Mouse (Mus musculus) cerebellum, postnatal 14 days (tissue): ENCODE data around the gene Gm20431.
A peak's percentile ranks its signal among the peaks of the same experiment; 100 is the strongest.

Source experiments
- DNase-seq, 2 experiments: peaks; one replicate each; pipeline ENCODE4 v3.0.0; 2021; ENCODE audit warnings: mixed read lengths in 2 of 2

Gene Gm20431

DNA sequence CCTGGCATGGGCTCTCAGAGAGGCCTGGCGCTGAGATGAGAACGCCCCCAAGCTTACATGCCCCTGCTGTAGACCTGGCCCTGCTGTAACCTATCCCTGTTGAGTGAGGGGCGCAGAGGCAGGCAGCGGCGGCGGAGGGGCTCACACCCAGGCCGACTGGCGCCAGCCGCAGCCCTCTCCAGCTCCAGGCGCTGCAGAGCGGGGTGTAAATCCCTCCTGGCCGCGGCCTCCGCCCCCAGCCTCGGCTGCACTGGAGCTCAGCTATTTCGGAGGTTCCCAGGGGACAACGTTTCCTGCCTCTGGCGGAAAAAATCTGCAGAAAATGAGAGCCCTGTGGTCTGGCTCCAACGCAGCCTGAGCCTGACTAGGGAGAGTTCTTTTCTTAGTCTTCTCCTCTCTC is 95.6 kb downstream of the Gm20431 start:
- DNase-seq: no peak

DNA sequence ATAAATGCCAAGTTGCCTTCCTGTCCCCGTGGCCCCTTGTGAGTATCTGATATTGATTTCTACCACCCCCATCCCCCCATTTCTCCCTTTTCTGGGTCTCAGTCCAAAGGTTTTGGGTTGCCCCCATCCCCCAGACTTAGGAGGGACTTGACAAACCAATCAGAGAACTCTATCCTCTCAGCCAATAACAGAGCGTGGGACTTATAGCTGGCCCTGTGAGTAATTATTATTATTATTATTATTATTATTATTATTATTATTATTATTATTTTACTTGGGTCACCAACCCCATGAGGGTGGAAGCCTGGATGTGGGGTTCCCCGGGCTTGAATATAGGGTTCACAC is 96.0 kb downstream of the Gm20431 start:
- no peak for DNase-seq

DNA sequence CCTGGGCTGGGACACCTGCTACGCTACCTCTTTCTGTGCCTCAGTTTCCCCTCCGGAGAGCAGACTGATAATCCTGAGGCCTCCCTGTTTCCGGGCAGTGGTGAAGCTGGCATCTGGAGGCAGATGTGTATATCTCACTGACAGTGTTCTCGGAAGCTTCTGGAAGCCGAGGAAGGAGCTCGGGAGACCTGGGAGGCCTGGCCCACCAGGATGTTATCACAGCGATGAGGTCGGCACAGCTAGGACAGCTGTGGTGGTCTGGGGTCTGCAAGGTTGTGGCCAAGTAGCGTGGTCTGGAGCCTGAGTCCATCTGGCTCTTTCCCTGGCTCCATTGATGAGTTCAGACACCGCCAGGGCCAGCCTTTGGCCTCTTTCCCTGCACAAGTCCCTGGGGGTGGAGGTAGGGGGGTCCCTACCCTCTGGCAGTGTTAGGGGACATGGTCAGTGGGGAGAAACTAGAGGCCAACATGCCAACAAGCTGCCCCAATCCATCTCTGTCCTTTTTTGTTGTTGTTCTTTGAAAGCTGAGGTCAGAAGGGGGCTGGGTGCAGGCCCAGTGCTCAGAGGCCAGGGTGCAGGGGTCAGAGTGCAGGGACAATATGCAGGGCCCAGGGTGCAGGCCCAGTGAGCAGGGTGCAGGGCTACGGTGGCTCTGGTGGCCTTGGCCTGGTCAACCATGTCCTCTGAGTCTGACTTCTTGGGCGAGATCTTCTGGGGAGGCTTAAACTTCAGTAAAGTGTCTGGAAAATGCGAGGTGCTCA is 96.6 kb downstream of the Gm20431 start:
- no peak for DNase-seq

DNA sequence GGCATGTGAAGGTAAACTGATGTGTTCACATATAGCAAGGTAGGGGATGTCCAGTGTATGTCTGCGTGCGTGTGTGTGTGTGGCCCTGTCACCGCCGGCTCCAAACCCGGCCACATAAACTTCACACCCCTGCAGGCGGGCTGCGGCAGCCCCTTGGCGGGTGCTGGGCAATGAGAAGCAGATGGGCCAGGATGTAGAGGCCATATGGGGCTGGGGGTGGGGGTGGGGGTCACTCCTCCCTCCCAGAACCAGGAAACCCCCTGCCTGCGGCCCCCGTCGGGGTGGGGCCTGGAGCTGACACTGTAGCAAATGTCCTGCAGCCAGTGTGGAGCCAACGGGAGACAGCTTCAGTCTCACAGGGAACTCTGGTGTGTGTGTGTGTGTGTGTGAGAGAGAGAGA is 97.6 kb downstream of the Gm20431 start:
- DNase-seq: peak in 1 of 2 experiments; percentile 22

DNA sequence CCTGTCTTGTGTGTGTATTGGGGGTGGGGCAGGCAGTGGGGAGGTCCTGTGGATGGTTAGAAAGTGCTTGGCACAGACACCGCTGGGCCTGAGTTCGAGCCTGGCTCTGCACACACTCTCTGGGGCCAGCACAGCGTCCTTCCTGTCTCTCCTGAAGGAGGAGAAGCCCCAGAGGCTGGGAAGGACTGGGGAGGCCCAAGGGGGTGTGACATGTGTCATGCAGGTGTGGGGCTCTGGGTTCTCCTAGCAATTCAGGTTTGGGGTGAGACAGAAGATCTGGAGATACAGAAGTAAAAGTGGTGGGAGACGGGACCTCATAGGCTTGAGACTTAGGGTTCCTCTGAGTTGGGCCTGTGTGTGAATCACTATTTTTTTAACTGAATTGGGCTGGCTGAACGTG is 98.3 kb downstream of the Gm20431 start:
- DNase-seq: no peak

DNA sequence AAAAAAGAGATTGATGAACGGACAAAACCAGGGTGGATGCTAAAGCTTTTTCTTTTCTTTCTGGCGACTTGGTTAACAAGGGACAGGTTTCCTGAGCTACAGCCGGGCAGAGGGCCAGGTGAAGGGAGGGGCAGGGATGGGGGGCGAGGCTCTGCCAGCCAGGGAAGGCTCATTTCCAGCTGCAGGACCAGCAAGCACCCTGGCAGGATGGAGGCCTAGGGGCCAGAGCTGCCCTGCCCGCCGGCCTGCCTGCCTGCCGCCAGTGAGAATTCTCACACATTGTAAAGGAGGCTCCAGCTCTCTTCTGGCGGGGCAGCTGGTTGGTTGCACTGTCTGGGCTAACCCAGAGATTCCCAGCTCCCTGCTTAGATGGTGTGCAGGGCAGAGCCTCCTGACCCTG is 99.2 kb downstream of the Gm20431 start:
- DNase-seq: peak; percentile 54 to 76

DNA sequence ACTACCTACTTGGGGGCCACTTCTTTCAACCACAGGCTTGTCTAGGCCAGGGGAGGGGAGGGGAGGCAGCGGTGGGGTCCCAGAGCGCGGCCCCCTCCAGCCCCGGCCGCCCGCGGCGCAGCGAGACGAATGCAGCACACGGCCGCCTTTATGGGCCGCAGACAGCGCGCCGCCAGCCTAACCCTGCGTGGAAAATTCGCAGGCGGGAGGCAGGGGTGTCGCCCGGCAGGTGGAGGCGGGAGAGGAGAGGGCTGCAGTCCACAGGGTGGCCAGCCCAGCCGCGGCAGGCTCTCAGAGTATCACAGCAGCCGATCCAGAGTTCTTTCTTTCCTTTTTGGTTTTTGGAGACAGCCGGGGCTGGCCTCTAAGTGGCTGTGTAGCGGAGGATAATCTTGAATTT is 101.9 kb downstream of the Gm20431 start:
- DNase-seq: no peak
